Mouse (Mus musculus) ES-E14 (cell line): Measurements from ENCODE around the gene Fam71e1.

Experiments used
- CHD2 ChIP-seq: IDR thresholded peaks from 2 replicates; pipeline ENCODE4 v1.6.1; 2014; ENCODE audit warnings: mild to moderate bottlenecking, low read depth, low read length, inconsistent platforms
- HCFC1 ChIP-seq: IDR thresholded peaks from 2 replicates; pipeline ENCODE4 v1.6.1; 2012; ENCODE audit warnings: low read length, inconsistent platforms, borderline replicate concordance; ENCODE audit not compliant: insufficient read depth
- MAFK ChIP-seq: IDR thresholded peaks from 2 replicates; pipeline ENCODE4 v1.6.1; 2014; ENCODE audit warnings: mild to moderate bottlenecking, low read depth, low read length, inconsistent platforms; ENCODE audit not compliant: insufficient read depth
- ZC3H11A ChIP-seq: IDR thresholded peaks from 2 replicates; pipeline ENCODE4 v1.6.1; 2012; ENCODE audit warnings: low read depth, mild to moderate bottlenecking, inconsistent platforms, low read length, borderline replicate concordance
- ZNF384 ChIP-seq: IDR thresholded peaks from 2 replicates; pipeline ENCODE4 v1.6.1; 2012; ENCODE audit warnings: low read depth, low read length, inconsistent platforms

GRCm38 (mm10) chr7:44542555-44542954, 46.2 kb downstream of the Fam71e1 start:
- TF ChIP-seq MAFK (no peak), HCFC1 (no peak), CHD2 (no peak), ZNF384 (no peak), ZC3H11A (no peak)
